Comparison of ENCODE assay signal across 9 mouse cellular contexts in genomic region chr13:94115476-94115875, GRCm38 (mm10). TPM values are rescaled to one million over a fixed set of nuclear protein-coding genes. Genes with fewer than 3 reads are reported as not detected.
DNase-seq lines count a peak whose midpoint lies in the region; ATAC-seq and TF ChIP-seq lines count a peak whose summit lies in the region.
"Had no signal": no experiment of that assay in that cellular context is flagged by ENCODE, and none has a peak within 500 bp of the region (broad histone marks: within the 10 kb centered on the region; RNA-seq: fewer than 3 reads in every experiment).

No protein-coding gene starts in this region.

- H3K4me1 ChIP-seq in kidney, embryonic 16.5 days (ENCODE audit: insufficient read depth, low read length), result peaks cover 40% of the 10 kb centered on the region
- no peaks in the 10 kb centered on the region; the same call in 1 of the 2 replicates for H3K4me1 ChIP-seq in hindbrain, postnatal 0 days (ENCODE audit: insufficient read depth, low read length)
- H3K4me1 ChIP-seq in forebrain, embryonic 11.5 days (replicated peaks; ENCODE audit: control insufficient read depth, insufficient read depth, low read length), result no peaks in the 10 kb centered on the region

- peak; percentile 65 for DNase-seq in gastrocnemius, adult 2 months
- no peak for DNase-seq in gastrocnemius, adult 18-20 months (ENCODE audit: low spot score)
- peak; percentile 39 for DNase-seq in urinary bladder, postnatal 14 days (ENCODE audit: low spot score)
- no peak for DNase-seq in urinary bladder, postnatal 4 days (ENCODE audit: low spot score in 2 of 2)
- DNase-seq in hindbrain, postnatal 0 days (ENCODE audit: low spot score), result no peak
- DNase-seq in ovary, postnatal 14 days (ENCODE audit: low spot score), result no peak
- no peak for DNase-seq in forebrain, embryonic 11.5 days (ENCODE audit: low spot score)

- H3K36me3 ChIP-seq in kidney, embryonic 16.5 days (ENCODE audit: insufficient read depth, low read length), result peaks cover 27% of the 10 kb centered on the region
- no peaks in the 10 kb centered on the region for H3K36me3 ChIP-seq in hindbrain, postnatal 0 days (ENCODE audit: insufficient read depth, low read length)
- H3K36me3 ChIP-seq in forebrain, embryonic 11.5 days (ENCODE audit: control insufficient read depth, insufficient read depth, low read length), result no peaks in the 10 kb centered on the region

- H3K27ac ChIP-seq in gastrocnemius, adult 2 months, result no peak overlapping the region
- peak overlapping the region; percentile 91 for H3K27ac ChIP-seq in kidney, embryonic 16.5 days (ENCODE audit: low read length)
- H3K27ac ChIP-seq in hindbrain, postnatal 0 days, result no peak overlapping the region
- H3K27ac ChIP-seq in forebrain, embryonic 11.5 days (ENCODE audit: low read depth, low read length), result no peak overlapping the region

- peaks cover 10% of the 10 kb centered on the region; the same call in 1 of the 2 replicates for H3K9me3 ChIP-seq in kidney, embryonic 16.5 days (ENCODE audit: low read length)
- no peaks in the 10 kb centered on the region; the same call in 1 of the 2 replicates for H3K9me3 ChIP-seq in hindbrain, postnatal 0 days (ENCODE audit: low read length)
- H3K9me3 ChIP-seq in forebrain, embryonic 11.5 days (ENCODE audit: control insufficient read depth, low read length), result no peaks in the 10 kb centered on the region

- WGBS in kidney, embryonic 16.5 days, result 24% methylated on average over 4 of the region's 4 CpGs
- 48% methylated on average over 4 of the region's 4 CpGs for WGBS in hindbrain, postnatal 0 days
- 65% methylated on average over 4 of the region's 4 CpGs for WGBS in forebrain, embryonic 11.5 days

- H3K4me3 ChIP-seq in gastrocnemius, adult 2 months, result no peak overlapping the region
- no peak overlapping the region for H3K4me3 ChIP-seq in kidney, embryonic 16.5 days (ENCODE audit: low read length)
- H3K4me3 ChIP-seq in hindbrain, postnatal 0 days (ENCODE audit: low read length), result no peak overlapping the region
- no peak overlapping the region for H3K4me3 ChIP-seq in forebrain, embryonic 11.5 days (ENCODE audit: low read depth, low read length)

- ATAC-seq in kidney, embryonic 16.5 days (ENCODE audit: low FRiP score, low TSS enrichment), result peak; percentile 49; the same call in 1 of the 2 replicates
- no peak for ATAC-seq in hindbrain, postnatal 0 days
- no peak for ATAC-seq in forebrain, embryonic 11.5 days (replicated peaks; ENCODE audit: low FRiP score)
- ATAC-seq: CD4-positive, CD25-positive, alpha-beta regulatory T cell, adult 4 months had no signal

- no peaks in the 10 kb centered on the region for H3K27me3 ChIP-seq in kidney, embryonic 16.5 days (ENCODE audit: insufficient read depth, low read length)
- H3K27me3 ChIP-seq in hindbrain, postnatal 0 days (ENCODE audit: insufficient read depth, low read length), result no peaks in the 10 kb centered on the region
- no peaks in the 10 kb centered on the region for H3K27me3 ChIP-seq in forebrain, embryonic 11.5 days (ENCODE audit: control insufficient read depth, insufficient read depth, low read length)

- intact Hi-C loops in gastrocnemius, adult 2 months (cut with DNase I), result no loop called here

- H3K4me2 ChIP-seq in kidney, embryonic 16.5 days (replicated peaks; ENCODE audit: low read depth, low read length), result no peak overlapping the region
- no peak overlapping the region for H3K4me2 ChIP-seq in hindbrain, postnatal 0 days (ENCODE audit: low read depth, low read length)
- H3K4me2 ChIP-seq in forebrain, embryonic 11.5 days (ENCODE audit: low read depth, low read length, severe bottlenecking), result no peak overlapping the region

- no peak overlapping the region; the same call in 1 of the 2 replicates for H3K9ac ChIP-seq in kidney, embryonic 16.5 days (replicated peaks; ENCODE audit: low read length)
- no peak overlapping the region for H3K9ac ChIP-seq in hindbrain, postnatal 0 days (replicated peaks; ENCODE audit: low read length)
- no peak overlapping the region for H3K9ac ChIP-seq in forebrain, embryonic 11.5 days (ENCODE audit: low read length)

- no peak for TF ChIP-seq CTCF in gastrocnemius, adult 2 months (IDR thresholded peaks at IDR 0.05)
- no peak for TF ChIP-seq CTCF in hindbrain, postnatal 0 days (IDR thresholded peaks at IDR 0.05; ENCODE audit: low read depth)

RNA-seq across cellular contexts. Expression of gene Lhfpl2, which starts 57.9 kb away (rescaled TPM):
- total RNA-seq in gastrocnemius, adult 2 months (2021), result 1 to 10 TPM; 1.5 to 4.2 TPM
- total RNA-seq in gastrocnemius, adult 18-20 months (2021), result 1 to 10 TPM; 1.5 to 4.6 TPM
- polyA plus RNA-seq in kidney, embryonic 16.5 days (2015; fragmentation: Nextera tagmentation; extraction: Ambion mirVana), result 91.2 and 96.0 TPM in 2 replicates
- total RNA-seq in hindbrain, postnatal 0 days (2014; rRNA removed), result 32.1 and 33.5 TPM in 2 replicates
- 14.7 and 15.3 TPM in 2 replicates for polyA plus RNA-seq in hindbrain, postnatal 0 days (2015; fragmentation: Nextera tagmentation; extraction: Ambion mirVana)
- 24.2 and 24.7 TPM in 2 replicates for polyA plus RNA-seq in forebrain, embryonic 11.5 days (2014; fragmentation: Nextera tagmentation; extraction: Ambion mirVana)

Comparison
In these comparisons a context has a peak if more than half of its experiments do, and no peak if none do; other contexts are left out.
1. DNase-seq: peak in gastrocnemius, adult 2 months (single experiment) and urinary bladder, postnatal 14 days (single experiment); none in gastrocnemius, adult 18-20 months (single experiment), urinary bladder, postnatal 4 days (0 of 2), hindbrain, postnatal 0 days (single experiment), ovary, postnatal 14 days (single experiment) and forebrain, embryonic 11.5 days (single experiment).